Mouse (Mus musculus) MEL (cell line): ENCODE measurements around the gene Tomm40l. TPM values are rescaled to one million over a fixed set of nuclear protein-coding genes. Genes with fewer than 3 reads are reported as not detected.

Experiments
- DNase-seq: peaks from one replicate; pipeline ENCODE4 v3.0.0; 2011; ENCODE audit warnings: low read depth, low spot score
- H3K27ac ChIP-seq: 2 replicates; pipeline ENCODE4 v1.5.1; 2012; ENCODE audit warnings: low read depth, mild to moderate bottlenecking, control low read depth, low read length, moderate library complexity; ENCODE audit not compliant: control insufficient read depth
- H3K27me3 ChIP-seq, 2 experiments: fragments of 150-350 bp in 1 of 2; sonication (generic) in 1 of 2; 2 replicates each; pipeline ENCODE4 v1.6.1; 2012; ENCODE audit warnings: low read length in 2 of 2, mild to moderate bottlenecking in 2 of 2, improper control_type of control experiment in 1 of 2, moderate library complexity in 1 of 2; ENCODE audit not compliant: insufficient read depth in 2 of 2, control insufficient read depth in 1 of 2
- H3K36me3 ChIP-seq, 2 experiments: 2 replicates each; pipeline ENCODE4 v1.6.1; 2012 to 2014; ENCODE audit warnings: low read length in 2 of 2, improper control_type of control experiment in 1 of 2, inconsistent platforms in 1 of 2, mild to moderate bottlenecking in 1 of 2; ENCODE audit not compliant: insufficient read depth in 2 of 2, control insufficient read depth in 1 of 2
- H3K4me1 ChIP-seq, 2 experiments: fragments of 150-350 bp in 1 of 2; sonication (generic) in 1 of 2; 2 replicates each; pipeline ENCODE4 v1.6.1; 2012; ENCODE audit warnings: low read length in 2 of 2, improper control_type of control experiment in 1 of 2, mild to moderate bottlenecking in 1 of 2; ENCODE audit not compliant: insufficient read depth in 2 of 2, control insufficient read depth in 1 of 2
- H3K4me3 ChIP-seq, 2 experiments: fragments of 150-350 bp in 1 of 2; sonication (generic) in 1 of 2; 2 replicates each; pipeline ENCODE4 v1.5.1; 2012; ENCODE audit warnings: low read depth in 2 of 2, low read length in 2 of 2, mild to moderate bottlenecking in 2 of 2, moderate library complexity in 2 of 2, control low read depth in 1 of 2, improper control_type of control experiment in 1 of 2; ENCODE audit not compliant: control insufficient read depth in 1 of 2, insufficient read depth in 1 of 2
- H3K79me2 ChIP-seq: 2 replicates; pipeline ENCODE4 v1.6.1; 2012; ENCODE audit warnings: mild to moderate bottlenecking, low read length, moderate library complexity; ENCODE audit not compliant: control insufficient read depth, poor library complexity, insufficient read depth
- H3K9ac ChIP-seq: 2 replicates; pipeline ENCODE4 v1.6.1; 2012; ENCODE audit warnings: low read depth, mild to moderate bottlenecking, control low read depth, low read length, moderate library complexity; ENCODE audit not compliant: control insufficient read depth, poor library complexity, severe bottlenecking
- H3K9me3 ChIP-seq: fragments of 150-350 bp; sonication (generic); replicated peaks from 2 replicates; pipeline ENCODE4 v1.6.1; 2012; ENCODE audit warnings: mild to moderate bottlenecking, low read length, improper control_type of control experiment, moderate library complexity; ENCODE audit not compliant: insufficient read depth
- BHLHE40 ChIP-seq: IDR thresholded peaks from 2 replicates; pipeline ENCODE4 v1.6.1; 2012; ENCODE audit warnings: low read depth, mild to moderate bottlenecking, inconsistent platforms, low read length, improper control_type of control experiment, borderline replicate concordance
- CHD1 ChIP-seq: IDR thresholded peaks from 2 replicates; pipeline ENCODE4 v1.6.1; 2012; ENCODE audit warnings: low read depth, mild to moderate bottlenecking, inconsistent platforms, low read length, improper control_type of control experiment
- E2F4 ChIP-seq: IDR thresholded peaks from 2 replicates; pipeline ENCODE4 v1.6.1; 2011; ENCODE audit warnings: low read depth, low read length, improper control_type of control experiment, borderline replicate concordance
- ELF1 ChIP-seq: IDR thresholded peaks from 2 replicates; pipeline ENCODE4 v1.6.1; 2014; ENCODE audit warnings: low read depth, mild to moderate bottlenecking, inconsistent platforms, low read length, improper control_type of control experiment, moderate library complexity
- EP300 ChIP-seq, 2 experiments: IDR thresholded peaks; 2 replicates each; pipeline ENCODE4 v1.6.1; 2011; ENCODE audit warnings: improper control_type of control experiment in 2 of 2, low read length in 2 of 2, low read depth in 1 of 2, mild to moderate bottlenecking in 1 of 2
- ETS1 ChIP-seq: IDR thresholded peaks from 2 replicates; pipeline ENCODE4 v1.6.1; 2012; ENCODE audit warnings: low read depth, mild to moderate bottlenecking, inconsistent platforms, low read length, improper control_type of control experiment, moderate library complexity
- GABPA ChIP-seq: IDR thresholded peaks from 2 replicates; pipeline ENCODE4 v1.6.1; 2012; ENCODE audit warnings: low read depth, mild to moderate bottlenecking, inconsistent platforms, low read length, improper control_type of control experiment, moderate library complexity
- GATA1 ChIP-seq: IDR thresholded peaks from 2 replicates; pipeline ENCODE4 v1.6.1; 2011; ENCODE audit warnings: low read depth, low read length, improper control_type of control experiment
- HCFC1 ChIP-seq: IDR thresholded peaks from 2 replicates; pipeline ENCODE4 v1.6.1; 2012; ENCODE audit warnings: low read depth, mild to moderate bottlenecking, inconsistent platforms, low read length, improper control_type of control experiment, moderate library complexity
- JUND ChIP-seq: IDR thresholded peaks from 2 replicates; pipeline ENCODE4 v1.6.1; 2011; ENCODE audit warnings: low read depth, mild to moderate bottlenecking, improper control_type of control experiment, low read length
- MAFK ChIP-seq: IDR thresholded peaks from 2 replicates; pipeline ENCODE4 v1.6.1; 2011; ENCODE audit warnings: low read depth, mild to moderate bottlenecking, low read length, improper control_type of control experiment, borderline replicate concordance
- MAX ChIP-seq: IDR thresholded peaks from 2 replicates; pipeline ENCODE4 v1.6.1; 2011; ENCODE audit warnings: low read length, improper control_type of control experiment
- MAZ ChIP-seq: IDR thresholded peaks from 2 replicates; pipeline ENCODE4 v1.6.1; 2012; ENCODE audit warnings: low read depth, mild to moderate bottlenecking, inconsistent platforms, low read length, improper control_type of control experiment
- MEF2A ChIP-seq: IDR thresholded peaks from 2 replicates; pipeline ENCODE4 v1.6.1; 2014; ENCODE audit warnings: low read depth, mild to moderate bottlenecking, inconsistent platforms, low read length, improper control_type of control experiment; ENCODE audit not compliant: poor library complexity, insufficient replicate concordance, severe bottlenecking; ENCODE audit errors: extremely low read depth
- MYB ChIP-seq: IDR thresholded peaks from 2 replicates; pipeline ENCODE4 v1.6.1; 2011; ENCODE audit warnings: mild to moderate bottlenecking, low read depth, low read length, improper control_type of control experiment
- MYC ChIP-seq: IDR thresholded peaks from 2 replicates; pipeline ENCODE4 v1.6.1; 2011; ENCODE audit warnings: low read depth, mild to moderate bottlenecking, low read length, improper control_type of control experiment, moderate library complexity
- POLR2A ChIP-seq, 2 experiments: IDR thresholded peaks; 2 replicates each; pipeline ENCODE4 v1.6.1; 2011 to 2012; ENCODE audit warnings: low read length in 2 of 2, mild to moderate bottlenecking in 2 of 2, control low read depth in 1 of 2, improper control_type of control experiment in 1 of 2, low read depth in 1 of 2, moderate library complexity in 1 of 2; ENCODE audit not compliant: control insufficient read depth in 1 of 2, insufficient read depth in 1 of 2, poor library complexity in 1 of 2
- POLR2AphosphoS5 ChIP-seq: IDR thresholded peaks from 2 replicates; pipeline ENCODE4 v1.6.1; 2012; ENCODE audit warnings: low read depth, borderline replicate concordance, mild to moderate bottlenecking, inconsistent platforms, low read length, moderate library complexity, mixed read lengths
- SMC3 ChIP-seq: IDR thresholded peaks from 2 replicates; pipeline ENCODE4 v1.6.1; 2011; ENCODE audit warnings: low read depth, low read length, improper control_type of control experiment
- TAL1 ChIP-seq: IDR thresholded peaks from 2 replicates; pipeline ENCODE4 v1.6.1; 2012; ENCODE audit warnings: mild to moderate bottlenecking, inconsistent platforms, low read length, moderate library complexity, mixed read lengths
- TCF12 ChIP-seq: IDR thresholded peaks from 2 replicates; pipeline ENCODE4 v1.6.1; 2014; ENCODE audit warnings: low read depth, mild to moderate bottlenecking, inconsistent platforms, low read length, improper control_type of control experiment, moderate library complexity
- USF2 ChIP-seq, 2 experiments: IDR thresholded peaks; 2 replicates each; pipeline ENCODE4 v1.6.1; 2011 to 2012; ENCODE audit warnings: improper control_type of control experiment in 2 of 2, low read length in 2 of 2, borderline replicate concordance in 1 of 2, inconsistent platforms in 1 of 2, low read depth in 1 of 2, mild to moderate bottlenecking in 1 of 2; ENCODE audit not compliant: insufficient read depth in 1 of 2
- ZC3H11A ChIP-seq: IDR thresholded peaks from 2 replicates; pipeline ENCODE4 v1.6.1; 2012; ENCODE audit warnings: low read depth, mild to moderate bottlenecking, inconsistent platforms, low read length, improper control_type of control experiment
- ZKSCAN1 ChIP-seq: IDR thresholded peaks from 2 replicates; pipeline ENCODE4 v1.6.1; 2012; ENCODE audit warnings: low read depth, mild to moderate bottlenecking, inconsistent platforms, low read length, improper control_type of control experiment, moderate library complexity
- ZNF384 ChIP-seq: IDR thresholded peaks from 2 replicates; pipeline ENCODE4 v1.6.1; 2012; ENCODE audit warnings: low read depth, mild to moderate bottlenecking, inconsistent platforms, low read length, improper control_type of control experiment
- polyA plus RNA-seq, 2 experiments: library from polyadenylated mRNA; stranded (reverse) in 1 of 2; unstranded in 1 of 2; fragments of >175 nt in 1 of 2; fragments of >200 nt in 1 of 2; gene quantifications; 2 replicates each; pipeline versions ENCODE4 v1.2.1 to v1.2.4; 2012; ENCODE audit warnings: low replicate concordance in 2 of 2, low read depth in 1 of 2; ENCODE audit not compliant: insufficient read length in 2 of 2, insufficient read depth in 1 of 2, missing spikeins in 1 of 2
- total RNA-seq: library from RNA; depleted of rRNA; stranded (reverse); fragments of 300-350 nt; gene quantifications from 2 replicates; pipeline ENCODE4 v1.2.3, GENCODE M21; 2012

Tomm40l gene
- total and polyA plus RNA-seq, 3 experiments, result 40.7 to 43.4 TPM; not detected in 1

DNA sequence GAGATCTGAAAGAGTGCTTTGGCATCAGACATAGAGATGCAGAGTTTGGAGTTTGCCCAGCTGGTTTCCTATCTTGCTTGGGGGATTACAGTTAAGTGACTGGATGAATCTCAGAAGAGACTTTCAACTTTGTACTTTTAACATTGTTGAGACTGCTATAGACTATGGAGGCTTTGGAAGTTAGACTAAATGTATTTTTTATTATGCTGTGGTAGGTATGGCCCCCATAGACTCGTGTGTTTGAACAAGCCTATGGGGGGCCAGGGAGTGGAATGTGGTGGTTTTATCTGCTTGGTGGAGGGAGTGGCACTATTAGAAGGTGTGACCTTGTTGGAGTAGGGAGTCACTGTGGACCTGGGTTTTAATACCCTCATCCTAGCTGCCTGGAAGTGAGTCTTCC is 22.8 kb downstream of the Tomm40l start:
- H3K9ac ChIP-seq, result no peak overlapping the region
- H3K27ac ChIP-seq, result no peak overlapping the region
- no peaks in the 10 kb centered on the region for H3K27me3 ChIP-seq
- DNase-seq, result no peak
- H3K79me2 ChIP-seq, result no peaks in the 10 kb centered on the region
- TF ChIP-seq ZC3H11A (no peak), ZNF384 (no peak), GABPA (no peak), BHLHE40 (no peak), ETS1 (no peak), MEF2A (no peak), E2F4 (no peak), TAL1 (no peak), MAFK (no peak), TCF12 (no peak), USF2 (IDR thresholded peaks at IDR 0.05; ENCODE audit: borderline replicate concordance in 1 of 2, insufficient read depth in 1 of 2, low read depth in 1 of 2, low read length in 2 of 2) (no peak), SMC3 (no peak), ZKSCAN1 (no peak), ELF1 (no peak), GATA1 (no peak), MYC (no peak), MAZ (no peak)
- no peaks in the 10 kb centered on the region; a peak in 1 of 4 replicates for H3K4me1 ChIP-seq
- H3K4me3 ChIP-seq, result no peak overlapping the region
- no peaks in the 10 kb centered on the region for H3K36me3 ChIP-seq
- H3K9me3 ChIP-seq, result no peaks in the 10 kb centered on the region

DNA sequence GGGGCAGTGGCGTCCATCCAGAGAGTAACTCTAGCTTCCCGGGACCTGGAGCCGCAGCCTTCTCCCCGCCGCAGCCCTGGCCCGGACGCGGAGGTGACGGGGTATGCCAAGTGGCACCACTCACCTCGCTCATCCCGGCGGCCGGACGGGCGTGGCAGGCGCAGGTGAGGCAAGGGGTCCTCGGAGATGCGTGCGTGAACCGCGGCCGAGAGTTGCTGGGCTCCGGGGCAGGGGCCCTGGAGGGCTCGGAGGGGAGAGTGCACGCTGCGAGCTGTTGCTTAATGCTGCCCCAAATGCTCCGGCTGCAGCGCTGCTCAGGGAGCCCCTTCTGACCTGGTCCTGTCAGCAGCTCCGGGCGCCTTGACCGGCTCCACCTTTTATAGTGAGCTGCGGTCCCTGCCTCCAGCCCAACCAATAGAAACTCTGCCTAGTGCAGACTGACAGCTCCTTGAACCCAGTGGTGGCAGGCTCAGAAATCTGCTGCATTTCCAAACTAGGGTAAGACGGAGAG is 26.4 kb downstream of the Tomm40l start, which contains the start of gene Pcp4l1:
TSS of gene Pcp4l1 (minus strand) at position 382 of the 511 bp plus-strand sequence.
- no peak within 1 kb of the TSS for H3K27ac ChIP-seq
- peaks cover 0 to 4% of the 10 kb centered on the region in 2 experiments; a peak in 2 of 4 replicates for H3K36me3 ChIP-seq
- no peak for DNase-seq
- H3K9me3 ChIP-seq, result no peaks in the 10 kb centered on the region
- no peak within 1 kb of the TSS for H3K4me3 ChIP-seq
- H3K27me3 ChIP-seq, result peaks cover 0 to 3% of the 10 kb centered on the region in 2 experiments; a peak in 2 of 4 replicates
- H3K79me2 ChIP-seq, result no peaks in the 10 kb centered on the region
- TF ChIP-seq EP300 (IDR thresholded peaks at IDR 0.05; ENCODE audit: low read depth in 1 of 2, low read length in 2 of 2) (no peak), POLR2A (IDR thresholded peaks at IDR 0.05; ENCODE audit: control insufficient read depth in 1 of 2, insufficient read depth in 1 of 2, low read depth in 1 of 2, low read length in 2 of 2, poor library complexity in 1 of 2) (no peak), JUND (no peak), CHD1 (no peak), MYB (no peak), TAL1 (no peak), POLR2AphosphoS5 (no peak), GATA1 (no peak), HCFC1 (no peak), MAX (no peak)
- no peak within 1 kb of the TSS for H3K9ac ChIP-seq
- H3K4me1 ChIP-seq, result peaks cover 0 to 5% of the 10 kb centered on the region in 2 experiments; a peak in 1 of 4 replicates
